Mouse (Mus musculus): Measurements from ENCODE around the gene Gadd45g. TPM values are rescaled to one million over a fixed set of nuclear protein-coding genes. Genes with fewer than 3 reads are reported as not detected.

The Gadd45g gene
- total RNA-seq, 1 experiment from 2014 or later, result 24.7 TPM

DNA sequence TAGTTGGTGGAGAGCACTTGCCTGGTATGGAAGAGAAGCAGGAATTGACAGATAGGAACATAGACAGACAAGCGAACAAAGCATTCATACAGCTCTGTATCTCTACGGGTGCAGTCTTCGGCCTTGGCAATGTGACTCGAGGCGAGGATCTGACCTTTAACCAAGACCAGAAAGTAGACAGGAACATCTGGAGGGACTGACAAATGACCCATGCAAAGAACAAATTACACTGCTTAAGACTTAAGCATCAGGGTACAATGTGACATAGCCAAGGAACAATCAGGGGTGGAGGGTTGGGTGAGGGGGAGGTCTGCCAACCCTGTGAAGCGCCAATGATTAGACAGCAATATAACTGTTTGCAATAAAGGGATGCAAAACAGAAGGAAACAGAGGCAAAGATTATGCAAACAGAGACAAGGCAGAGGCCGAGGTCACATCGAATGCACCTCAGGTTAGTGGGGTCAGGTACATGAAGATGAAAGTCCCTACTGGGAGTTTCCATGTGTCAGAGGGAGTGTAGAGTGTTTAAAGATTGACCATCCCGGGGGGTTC is 26.6 kb downstream of the Gadd45g start:
- ATAC-seq (ENCODE audit: extremely low read depth, insufficient number of reproducible peaks, low FRiP score, poor library complexity, severe bottlenecking), result no peak

DNA sequence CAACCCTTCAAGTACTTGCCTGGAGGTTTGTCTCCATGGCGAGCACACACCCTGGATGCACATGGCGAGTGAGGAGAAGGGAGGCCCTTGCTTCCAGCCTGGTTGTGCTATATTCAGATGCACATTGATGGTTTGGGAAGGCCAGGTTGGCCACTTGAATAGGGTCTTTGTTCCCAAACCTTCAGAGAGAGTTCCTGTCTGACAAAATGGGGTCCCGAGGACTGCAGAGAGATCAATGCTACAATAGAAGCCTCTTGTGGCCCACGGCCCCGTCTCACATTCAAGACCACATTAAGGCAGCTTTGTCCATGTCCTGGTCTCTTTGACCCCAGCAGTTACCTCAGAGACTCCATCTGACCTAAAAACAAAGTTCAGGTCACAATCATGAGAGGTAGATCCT is 27.3 kb downstream of the Gadd45g start:
- no peak for ATAC-seq (ENCODE audit: extremely low read depth, insufficient number of reproducible peaks, low FRiP score, poor library complexity, severe bottlenecking)

DNA sequence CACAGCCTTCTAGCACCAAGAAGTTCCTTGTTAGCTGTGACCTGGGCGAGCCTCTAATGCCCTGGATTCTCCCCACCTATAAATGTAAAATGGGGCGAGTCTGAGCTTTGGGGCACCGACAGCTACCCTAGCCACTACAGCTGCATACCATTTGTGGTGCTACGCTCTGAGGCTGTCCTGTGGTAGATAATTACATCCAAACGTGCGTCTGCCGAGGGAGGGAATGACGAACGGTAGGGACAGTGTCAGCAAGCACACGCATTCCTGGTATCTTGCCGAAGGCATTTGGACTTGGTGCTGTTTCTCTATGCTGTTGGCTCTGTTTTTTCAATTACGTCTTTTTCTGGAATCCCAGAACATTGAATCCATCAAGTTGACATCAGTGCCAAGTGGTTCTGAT is 29.7 kb downstream of the Gadd45g start:
- ATAC-seq (ENCODE audit: extremely low read depth, insufficient number of reproducible peaks, low FRiP score, poor library complexity, severe bottlenecking), result no peak

DNA sequence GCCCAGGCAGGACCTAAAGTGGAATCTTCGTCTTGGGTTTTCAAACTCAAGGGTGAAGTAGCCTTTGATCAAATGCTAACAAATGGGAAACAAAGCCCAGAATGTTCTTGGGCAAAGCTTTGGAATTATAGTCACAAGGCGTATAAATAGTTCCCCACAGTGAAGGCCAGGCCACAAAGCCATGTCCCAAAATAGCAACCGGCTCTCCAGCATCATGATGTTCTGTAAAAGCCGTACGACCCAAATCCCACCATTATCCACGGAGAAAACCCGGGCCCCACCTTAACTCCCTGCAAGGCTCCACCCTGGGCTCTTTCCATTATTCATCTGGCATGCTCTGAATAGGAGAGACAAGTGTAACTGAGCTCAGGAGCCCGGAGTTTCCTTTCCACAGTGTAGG is 32.3 kb downstream of the Gadd45g start:
- no peak for ATAC-seq (ENCODE audit: extremely low read depth, insufficient number of reproducible peaks, low FRiP score, poor library complexity, severe bottlenecking)

DNA sequence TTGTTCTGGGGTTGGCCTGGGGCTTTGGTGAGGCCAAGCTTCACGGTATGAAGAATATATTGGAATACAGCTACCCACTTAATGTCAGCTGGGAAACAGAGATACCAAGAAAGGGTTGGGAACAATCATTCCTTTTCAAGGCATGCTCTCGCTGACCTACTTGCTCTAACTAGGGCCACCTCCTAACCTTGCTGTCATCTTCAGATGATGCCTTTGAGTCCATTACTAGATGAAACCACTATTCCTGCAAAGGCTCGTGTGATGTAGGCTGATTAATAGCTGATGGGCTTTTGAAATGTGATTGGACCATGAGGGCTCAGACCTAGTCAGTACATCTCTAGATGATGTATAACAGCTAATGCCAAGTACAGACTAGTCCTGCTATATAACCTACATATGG is 33.1 kb downstream of the Gadd45g start:
- no peak for ATAC-seq (ENCODE audit: extremely low read depth, insufficient number of reproducible peaks, low FRiP score, poor library complexity, severe bottlenecking)

DNA sequence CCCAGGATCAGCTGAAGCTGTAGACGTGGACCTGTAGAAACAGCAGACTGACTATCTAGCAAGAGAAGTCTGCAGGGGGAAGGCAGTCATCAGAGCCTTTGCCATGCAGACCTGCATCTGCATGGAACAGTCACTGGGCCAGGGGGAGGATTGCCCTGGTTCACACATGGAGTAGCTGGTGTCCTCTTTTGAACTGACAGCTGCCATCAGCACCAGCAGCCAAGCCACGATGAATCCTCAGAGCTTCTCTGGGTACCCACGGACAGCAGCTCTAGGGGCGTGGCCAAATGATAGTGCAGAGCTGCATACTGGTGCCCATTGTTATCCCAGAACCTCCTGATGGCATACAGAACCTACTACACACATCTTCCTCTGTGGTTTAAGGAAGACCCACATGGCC is 33.5 kb downstream of the Gadd45g start:
- ATAC-seq (ENCODE audit: extremely low read depth, insufficient number of reproducible peaks, low FRiP score, poor library complexity, severe bottlenecking), result no peak

DNA sequence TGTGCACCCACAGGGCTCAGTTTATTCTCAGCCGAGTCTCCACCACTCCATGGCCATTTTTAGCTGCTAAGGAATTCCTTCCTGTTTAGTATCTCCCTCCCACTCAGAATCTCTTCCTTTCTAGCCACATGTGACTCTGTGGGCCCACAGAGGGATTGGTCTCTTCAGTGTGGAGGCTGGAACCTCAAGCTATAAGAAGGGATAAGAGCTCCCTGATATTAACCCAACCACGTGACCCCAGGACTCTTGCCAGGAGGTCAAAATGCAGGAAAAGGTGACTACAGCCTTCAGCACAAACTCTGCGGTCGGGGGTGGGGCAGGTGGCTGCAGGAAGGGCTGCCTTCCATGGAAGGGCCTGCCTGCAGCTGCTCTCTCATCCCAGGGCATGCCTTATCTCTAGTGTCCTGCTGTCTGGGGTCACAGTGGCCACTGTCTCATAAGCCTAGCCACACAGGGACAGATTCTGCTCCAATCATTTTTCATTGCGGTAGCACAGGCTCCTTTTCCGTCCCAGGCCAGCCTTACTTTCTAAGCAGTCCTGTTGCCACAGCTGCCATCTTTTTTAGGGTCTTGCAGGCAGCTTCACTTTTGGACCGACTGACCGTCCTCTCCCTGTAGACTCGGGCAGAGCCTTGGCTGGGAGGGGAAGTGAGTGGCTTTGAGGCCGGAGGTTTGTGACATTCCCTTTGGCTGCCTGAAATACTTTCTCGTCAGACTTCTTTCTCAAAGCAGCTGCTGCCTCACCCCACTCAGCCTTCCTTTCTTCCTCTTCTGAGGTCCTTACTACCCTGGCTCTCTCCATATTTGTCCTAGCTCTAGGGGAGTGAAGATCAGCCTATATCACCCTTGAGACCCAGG is 35.0 kb downstream of the Gadd45g start:
- no peak for ATAC-seq (ENCODE audit: extremely low read depth, insufficient number of reproducible peaks, low FRiP score, poor library complexity, severe bottlenecking)

DNA sequence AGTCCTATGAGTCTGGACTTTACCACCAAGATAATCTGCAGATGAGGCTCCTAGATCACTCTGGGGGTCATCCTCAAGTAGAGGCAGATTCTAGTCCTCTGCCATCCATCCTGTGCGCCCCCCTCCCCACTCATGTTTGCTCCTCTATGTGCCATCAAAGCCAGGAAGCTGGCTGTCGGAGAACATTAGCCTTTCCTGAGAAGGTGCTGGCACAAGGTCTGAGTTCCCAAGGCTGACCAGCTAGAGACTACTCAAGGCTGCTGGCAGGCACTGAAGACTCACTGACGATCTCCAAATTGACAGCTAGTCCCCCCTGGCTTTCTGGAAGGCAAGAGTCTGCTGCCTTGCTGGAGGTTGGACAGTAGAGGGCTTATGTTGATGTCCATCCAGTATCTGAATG is 35.7 kb downstream of the Gadd45g start:
- no peak for ATAC-seq (ENCODE audit: extremely low read depth, insufficient number of reproducible peaks, low FRiP score, poor library complexity, severe bottlenecking)

DNA sequence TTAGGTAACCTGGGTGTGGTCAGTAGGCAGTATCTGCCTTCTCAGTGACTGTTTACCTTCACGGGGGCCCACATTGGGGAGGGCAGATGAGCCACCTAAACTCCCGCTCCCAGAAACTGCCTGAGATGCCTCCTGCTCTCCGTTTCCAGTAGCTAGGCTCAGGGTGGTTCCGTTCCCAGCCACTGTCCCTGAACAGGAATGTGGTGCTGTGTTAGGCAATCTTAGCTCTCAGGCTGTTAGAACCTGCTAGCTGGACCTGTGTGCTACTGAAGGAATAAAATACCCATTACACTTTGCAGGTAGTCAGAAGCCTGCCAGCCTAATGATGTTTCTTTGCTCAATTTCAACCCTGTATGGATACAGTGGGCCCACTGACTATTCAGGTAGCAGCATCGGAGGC is 37.8 kb downstream of the Gadd45g start:
- no peak for ATAC-seq (ENCODE audit: extremely low read depth, insufficient number of reproducible peaks, low FRiP score, poor library complexity, severe bottlenecking)

DNA sequence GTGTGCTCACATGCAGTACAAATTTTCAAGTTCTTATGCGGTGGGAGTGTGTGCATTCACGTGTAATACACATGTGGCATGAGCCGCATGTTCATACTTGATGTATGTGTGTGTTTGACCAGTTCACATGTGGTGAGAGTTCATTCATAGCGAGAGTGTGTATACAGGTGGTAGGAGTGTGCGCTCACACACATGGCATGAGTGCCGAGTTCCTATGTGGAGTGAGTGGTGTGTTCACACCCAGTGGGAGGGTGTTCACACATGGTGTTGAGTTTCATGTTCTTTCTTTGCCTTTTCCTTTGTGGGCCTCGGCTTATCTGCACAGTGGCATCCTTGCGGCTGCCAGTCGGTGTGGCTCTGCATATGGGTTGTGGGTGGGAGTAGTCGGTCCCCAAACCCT is 39.1 kb downstream of the Gadd45g start:
- no peak for ATAC-seq (ENCODE audit: extremely low read depth, insufficient number of reproducible peaks, low FRiP score, poor library complexity, severe bottlenecking)

DNA sequence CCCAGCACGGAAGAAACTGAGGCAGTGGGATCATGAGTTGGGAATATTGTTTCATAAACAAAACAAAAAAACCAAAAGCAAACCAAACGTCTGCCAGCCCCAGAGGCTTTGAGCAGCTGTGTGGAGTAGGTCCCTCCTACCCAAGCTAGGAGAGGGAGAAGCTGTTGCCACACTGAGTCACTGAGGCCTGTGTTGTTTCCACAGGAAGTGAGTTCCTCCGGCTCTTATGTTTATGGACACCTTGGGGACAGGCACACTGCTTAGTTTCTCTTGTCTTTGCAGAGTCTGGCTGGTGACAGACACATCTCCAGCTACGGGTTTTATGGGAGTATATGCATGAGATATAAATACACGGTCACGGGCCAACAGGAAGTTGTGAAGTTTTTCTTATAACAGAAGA is 39.6 kb downstream of the Gadd45g start:
- ATAC-seq (ENCODE audit: extremely low read depth, insufficient number of reproducible peaks, low FRiP score, poor library complexity, severe bottlenecking), result 0 out of 2 replicates have a peak, but pooled peaks have one; percentile 21

DNA sequence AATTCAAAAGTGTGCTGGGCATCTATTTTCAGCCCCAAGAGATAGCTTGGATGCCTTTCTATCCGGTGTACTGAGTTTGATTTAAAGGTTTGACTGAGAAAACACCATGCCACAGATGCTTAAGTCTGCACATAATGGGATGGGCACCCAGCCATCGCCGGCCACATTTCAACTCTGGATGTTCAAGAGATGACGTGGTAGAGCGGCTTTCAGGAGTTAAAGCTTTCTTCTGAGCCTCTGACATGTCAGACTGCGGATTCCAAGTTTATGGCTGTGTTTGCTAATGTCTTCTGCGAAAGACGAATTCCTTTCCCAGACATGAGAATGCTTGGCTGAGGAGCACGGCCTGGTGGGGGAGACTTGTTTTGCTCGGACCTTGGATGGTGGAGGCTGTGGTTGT is 40.2 kb downstream of the Gadd45g start:
- ATAC-seq (ENCODE audit: extremely low read depth, insufficient number of reproducible peaks, low FRiP score, poor library complexity, severe bottlenecking), result no peak

DNA sequence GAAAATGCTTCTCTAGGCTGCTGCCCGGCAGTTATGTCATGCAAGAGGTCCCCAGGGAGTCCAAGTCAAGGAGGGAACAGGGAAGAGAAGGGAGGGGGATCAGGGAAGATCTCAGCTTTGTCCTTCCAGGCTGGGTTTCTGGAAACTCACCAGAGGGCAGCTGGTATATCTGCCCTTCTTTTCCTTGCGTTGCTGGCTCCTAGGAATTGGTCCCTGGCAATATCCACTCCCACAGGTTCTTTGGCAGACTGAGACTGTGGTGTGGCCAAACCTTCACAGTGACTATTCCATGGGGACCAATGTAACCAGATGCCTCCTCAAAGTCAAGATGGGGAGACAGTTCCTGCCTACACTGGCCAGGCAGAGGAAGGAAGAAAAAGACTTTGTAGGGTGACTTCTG is 41.9 kb downstream of the Gadd45g start:
- no peak for ATAC-seq (ENCODE audit: extremely low read depth, insufficient number of reproducible peaks, low FRiP score, poor library complexity, severe bottlenecking)

DNA sequence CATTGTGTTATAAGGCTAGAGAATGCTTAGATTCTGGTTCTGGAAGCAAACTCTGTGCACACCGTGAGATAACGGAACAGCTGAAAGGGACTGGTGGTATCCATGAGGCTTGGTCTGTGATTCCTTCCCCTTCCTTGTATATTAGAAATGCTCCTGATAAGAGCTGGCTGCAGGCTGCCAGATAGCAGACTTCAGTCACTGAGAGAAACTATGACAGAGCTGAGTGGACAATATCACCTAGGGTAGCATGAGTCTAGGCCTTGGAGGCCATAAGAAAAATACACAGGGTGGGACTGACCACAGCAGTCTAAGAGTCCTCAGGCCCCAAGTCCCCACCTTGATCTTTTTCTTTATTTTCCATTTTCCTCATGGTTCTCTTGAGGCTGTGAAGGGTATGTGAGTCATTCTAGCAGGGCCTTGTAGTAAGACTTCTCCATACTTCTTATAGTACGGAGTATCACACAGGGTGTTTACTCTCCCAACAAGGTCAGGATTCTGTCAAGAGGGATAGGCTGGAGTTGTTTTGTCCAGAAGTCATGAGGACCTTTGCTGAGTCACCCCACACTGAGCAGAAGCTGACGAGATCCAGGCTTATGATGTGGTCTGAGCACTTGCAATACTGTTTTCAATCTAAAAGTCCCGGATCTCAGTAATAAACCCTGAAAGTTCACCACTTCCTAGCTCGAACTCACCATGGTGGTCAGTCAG is 45.5 kb downstream of the Gadd45g start:
- no peak for ATAC-seq (ENCODE audit: extremely low read depth, insufficient number of reproducible peaks, low FRiP score, poor library complexity, severe bottlenecking)

DNA sequence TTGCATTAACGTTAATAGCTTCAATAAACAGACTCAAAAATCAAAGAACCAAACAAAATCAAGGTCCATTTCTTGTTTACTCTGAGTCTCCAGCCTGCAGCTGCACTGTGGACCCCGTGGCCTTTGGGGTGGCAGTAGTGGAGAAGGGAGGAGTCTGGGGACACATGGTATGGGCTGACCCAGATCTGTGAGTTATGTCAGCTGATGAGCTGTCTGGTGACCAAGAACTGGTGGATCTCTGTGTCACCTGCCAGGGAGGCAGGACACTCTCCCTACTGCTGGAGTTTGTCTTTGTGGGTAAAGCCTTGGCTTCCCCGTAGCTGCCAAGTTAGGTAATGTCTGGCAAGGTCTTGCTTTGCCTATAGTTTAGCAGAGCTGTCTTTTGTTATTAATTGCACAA is 51.1 kb downstream of the Gadd45g start:
- no peak for ATAC-seq (ENCODE audit: extremely low read depth, insufficient number of reproducible peaks, low FRiP score, poor library complexity, severe bottlenecking)

Other genes starting within 250 kb of the Gadd45g start
- 62.0 and 80.7 TPM in 2 replicates for gene Cks2, start 201.4 kb upstream of the Gadd45g start, total RNA-seq (2017)
- gene Secisbp2, start 195.0 kb upstream of the Gadd45g start, total RNA-seq (2017), result 55.2 and 59.9 TPM in 2 replicates
- 125 and 131 TPM in 2 replicates for gene Sema4d, start 52.9 kb upstream of the Gadd45g start, total RNA-seq (2017)

All from neutrophil, adult 5-6 weeks (primary cell).